Mouse (Mus musculus): ENCODE data around the gene Trappc10.

The Trappc10 gene

GRCm38 (mm10) chr10:78272932-78273331, 28.5 kb upstream of the Trappc10 start:
- no peaks in the 10 kb centered on the region for H3K27me3 ChIP-seq (ENCODE audit: control insufficient read depth, insufficient read depth, low read length, poor library complexity, severe bottlenecking)
- DNase-seq (ENCODE audit: low read depth, low spot score): no peak
- H3K36me3 ChIP-seq (ENCODE audit: control insufficient read depth, insufficient read depth, low read length, poor library complexity, severe bottlenecking): peaks cover 19% of the 10 kb centered on the region

DNA sequence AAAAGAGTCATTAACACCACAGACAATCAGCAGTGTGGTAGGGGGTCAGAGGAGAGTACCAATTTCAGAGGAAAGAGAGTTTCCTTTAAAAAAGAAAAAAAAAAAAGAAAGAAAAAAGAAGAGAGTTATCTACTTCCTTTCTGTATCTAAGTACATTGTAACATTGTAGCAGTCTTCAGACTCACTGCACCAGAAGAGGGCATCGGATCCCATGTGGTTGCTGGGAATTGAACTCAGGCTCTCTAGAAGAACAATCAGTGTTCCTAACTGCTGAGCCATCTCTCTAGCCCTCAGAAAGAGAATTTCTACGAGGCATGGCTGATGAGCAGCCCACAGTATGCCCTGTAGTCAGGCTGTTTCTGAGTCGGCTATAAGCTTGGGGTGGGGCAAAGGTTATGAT, 21.4 kb upstream of the Trappc10 start:
- no peaks in the 10 kb centered on the region for H3K27me3 ChIP-seq (ENCODE audit: control insufficient read depth, insufficient read depth, low read length, poor library complexity, severe bottlenecking)
- DNase-seq (ENCODE audit: low read depth, low spot score): no peak
- no peaks in the 10 kb centered on the region for H3K36me3 ChIP-seq (ENCODE audit: control insufficient read depth, insufficient read depth, low read length, poor library complexity, severe bottlenecking)

GRCm38 (mm10) chr10:78264735-78265134, 20.3 kb upstream of the Trappc10 start:
- H3K27me3 ChIP-seq (ENCODE audit: control insufficient read depth, insufficient read depth, low read length, poor library complexity, severe bottlenecking): no peaks in the 10 kb centered on the region
- peak; percentile 66 for DNase-seq (ENCODE audit: low read depth, low spot score)
- H3K36me3 ChIP-seq (ENCODE audit: control insufficient read depth, insufficient read depth, low read length, poor library complexity, severe bottlenecking): no peaks in the 10 kb centered on the region

DNA sequence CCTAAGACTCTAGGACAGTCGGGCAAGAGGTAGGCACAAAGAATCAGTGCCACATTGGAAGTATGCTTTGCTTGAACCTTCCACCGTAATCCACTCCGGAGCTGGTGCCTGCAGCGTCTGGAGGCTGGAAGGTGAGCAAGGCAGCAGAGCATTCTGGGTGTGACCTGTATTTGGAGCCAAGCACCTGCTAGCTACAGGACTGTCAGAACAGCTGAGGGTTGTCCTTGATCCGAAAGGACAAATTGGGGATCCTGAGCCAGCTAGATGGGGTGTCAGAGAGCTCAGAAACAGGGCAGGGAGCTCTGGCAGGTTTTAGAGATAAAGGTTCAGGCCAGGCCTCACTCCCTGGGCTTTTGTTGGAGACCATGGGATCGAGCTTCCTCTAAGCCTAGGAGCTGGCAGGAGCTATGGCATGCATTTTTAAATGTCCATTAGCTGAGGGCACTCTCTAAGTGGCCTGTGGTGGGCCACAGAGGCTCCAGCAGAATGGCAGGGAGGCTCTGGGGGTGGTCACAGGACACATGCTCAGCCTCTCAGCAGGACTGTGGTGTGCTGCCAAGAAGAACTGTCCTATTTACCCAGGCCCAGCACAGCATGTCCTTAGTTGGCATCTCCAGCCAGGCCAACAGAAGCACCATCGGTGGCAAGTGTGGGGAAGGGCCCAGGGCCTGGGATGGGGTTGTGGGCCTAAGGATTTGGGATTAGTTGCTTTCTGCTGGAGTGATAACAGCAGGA, 16.6 kb upstream of the Trappc10 start:
- Histone ChIP-seq H3K27me3 (ENCODE audit: control insufficient read depth, insufficient read depth, low read length, poor library complexity, severe bottlenecking) (no peaks in the 10 kb centered on the region), H3K36me3 (ENCODE audit: control insufficient read depth, insufficient read depth, low read length, poor library complexity, severe bottlenecking) (no peaks in the 10 kb centered on the region)
- DNase-seq (ENCODE audit: low read depth, low spot score): no peak

DNA sequence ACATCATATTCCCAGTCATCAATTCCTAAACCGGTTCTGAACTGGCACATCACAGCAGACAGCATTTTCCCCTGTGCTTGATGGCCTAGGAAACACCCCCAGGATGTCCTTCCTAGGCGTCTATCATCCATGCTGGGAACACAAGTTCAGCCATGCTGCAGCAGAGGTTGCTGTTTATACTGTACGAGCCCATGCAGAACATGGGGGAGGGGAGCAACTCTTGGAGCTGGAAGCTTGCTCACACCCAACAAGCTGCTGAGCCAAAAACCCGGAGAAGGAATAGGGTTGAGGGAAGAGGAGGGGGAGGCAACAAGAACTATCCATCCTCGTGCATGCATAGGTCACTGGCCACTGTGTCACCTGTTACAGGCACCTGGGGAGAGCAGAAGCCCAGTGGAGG, 15.9 kb upstream of the Trappc10 start:
- H3K36me3 ChIP-seq (ENCODE audit: control insufficient read depth, insufficient read depth, low read length, poor library complexity, severe bottlenecking): no peaks in the 10 kb centered on the region
- H3K27me3 ChIP-seq (ENCODE audit: control insufficient read depth, insufficient read depth, low read length, poor library complexity, severe bottlenecking): no peaks in the 10 kb centered on the region
- DNase-seq (ENCODE audit: low read depth, low spot score): no peak

DNA sequence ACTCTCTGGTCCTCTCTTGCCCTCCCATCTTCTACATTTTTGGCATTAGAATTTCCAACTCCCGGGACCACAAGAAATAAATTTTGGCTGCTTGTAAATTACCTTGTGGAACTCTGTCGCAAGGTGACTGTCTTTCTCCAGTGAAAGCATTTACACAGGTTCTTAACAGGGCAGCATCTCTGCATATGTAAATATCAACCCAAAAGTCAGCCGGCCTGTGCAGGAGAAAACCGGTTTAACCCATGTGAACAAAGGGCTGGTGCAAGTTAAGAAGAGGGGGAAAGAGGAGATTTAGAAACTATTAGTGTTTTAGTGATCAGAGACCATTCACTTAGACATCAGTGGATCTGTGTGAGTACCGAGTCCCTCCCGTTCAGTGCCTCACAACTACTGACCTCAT, 15.3 kb upstream of the Trappc10 start:
- DNase-seq (ENCODE audit: low read depth, low spot score): no peak
- Histone ChIP-seq H3K36me3 (ENCODE audit: control insufficient read depth, insufficient read depth, low read length, poor library complexity, severe bottlenecking) (no peaks in the 10 kb centered on the region), H3K27me3 (ENCODE audit: control insufficient read depth, insufficient read depth, low read length, poor library complexity, severe bottlenecking) (no peaks in the 10 kb centered on the region)

DNA sequence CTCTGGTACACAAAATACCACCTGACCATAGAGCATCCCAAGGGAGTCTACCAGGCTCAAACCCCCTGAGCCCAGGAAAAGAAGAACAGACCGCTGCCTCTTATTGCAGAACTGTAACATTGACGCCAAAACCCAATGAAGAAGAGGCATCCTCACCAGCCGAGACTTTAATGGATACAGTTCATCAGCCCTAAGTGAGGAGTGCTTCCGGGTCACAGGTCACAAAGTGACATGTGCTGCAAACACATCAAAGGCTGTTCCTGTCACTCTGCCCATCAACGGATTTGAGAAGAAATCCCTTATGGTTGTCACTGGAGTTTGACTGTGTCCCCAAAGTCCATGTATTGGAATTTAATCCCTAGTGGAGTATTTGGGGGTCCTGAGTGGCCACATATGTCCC, 14.8 kb upstream of the Trappc10 start:
- no peak for DNase-seq (ENCODE audit: low read depth, low spot score)
- no peaks in the 10 kb centered on the region for H3K36me3 ChIP-seq (ENCODE audit: control insufficient read depth, insufficient read depth, low read length, poor library complexity, severe bottlenecking)
- H3K27me3 ChIP-seq (ENCODE audit: control insufficient read depth, insufficient read depth, low read length, poor library complexity, severe bottlenecking): no peaks in the 10 kb centered on the region

DNA sequence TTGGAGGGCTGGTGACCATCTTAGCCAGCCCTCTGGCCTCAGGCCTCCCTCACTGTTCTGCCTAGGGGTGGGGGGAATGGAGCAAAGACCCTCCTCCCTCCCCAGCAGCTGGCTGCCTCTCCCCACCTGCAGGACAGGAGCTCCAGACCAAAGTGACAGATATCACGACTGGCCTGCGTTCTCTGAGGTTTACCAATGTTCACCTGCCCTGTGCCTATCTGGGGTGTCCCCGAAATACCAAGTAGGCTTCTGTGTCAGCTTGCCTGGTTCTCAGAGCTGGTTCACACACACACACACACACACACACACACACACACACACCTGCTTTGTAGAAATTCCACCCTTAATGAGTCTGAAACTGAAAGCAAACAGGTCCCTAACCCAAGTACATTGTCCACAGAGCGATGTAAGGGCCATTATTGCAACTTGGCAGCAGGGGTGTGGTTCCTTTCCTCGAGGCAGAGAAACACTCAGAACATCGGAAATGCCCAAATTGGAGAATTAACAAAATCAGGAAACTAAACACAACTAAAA, 13.8 kb upstream of the Trappc10 start:
- Histone ChIP-seq H3K36me3 (ENCODE audit: control insufficient read depth, insufficient read depth, low read length, poor library complexity, severe bottlenecking) (no peaks in the 10 kb centered on the region), H3K27me3 (ENCODE audit: control insufficient read depth, insufficient read depth, low read length, poor library complexity, severe bottlenecking) (no peaks in the 10 kb centered on the region)
- DNase-seq (ENCODE audit: low read depth, low spot score): no peak

GRCm38 (mm10) chr10:78255646-78256059, 11.2 kb upstream of the Trappc10 start:
- DNase-seq (ENCODE audit: low read depth, low spot score): no peak
- no peaks in the 10 kb centered on the region for H3K36me3 ChIP-seq (ENCODE audit: control insufficient read depth, insufficient read depth, low read length, poor library complexity, severe bottlenecking)
- H3K27me3 ChIP-seq (ENCODE audit: control insufficient read depth, insufficient read depth, low read length, poor library complexity, severe bottlenecking): no peaks in the 10 kb centered on the region

- no peaks in the 10 kb centered on the region for H3K27me3 ChIP-seq (ENCODE audit: control insufficient read depth, insufficient read depth, low read length, poor library complexity, severe bottlenecking)
- H3K36me3 ChIP-seq (ENCODE audit: control insufficient read depth, insufficient read depth, low read length, poor library complexity, severe bottlenecking): no peaks in the 10 kb centered on the region
- no peak for DNase-seq (ENCODE audit: low read depth, low spot score)
Observed at GRCm38 (mm10) chr10:78247206-78247605, 2.8 kb upstream of the Trappc10 start.

GRCm38 (mm10) chr10:78246725-78247124, 2.3 kb upstream of the Trappc10 start:
- H3K27me3 ChIP-seq (ENCODE audit: control insufficient read depth, insufficient read depth, low read length, poor library complexity, severe bottlenecking): no peaks in the 10 kb centered on the region
- H3K36me3 ChIP-seq (ENCODE audit: control insufficient read depth, insufficient read depth, low read length, poor library complexity, severe bottlenecking): no peaks in the 10 kb centered on the region
- no peak for DNase-seq (ENCODE audit: low read depth, low spot score)

GRCm38 (mm10) chr10:78245225-78245547, 745 bp upstream of the Trappc10 start:
- Histone ChIP-seq H3K36me3 (ENCODE audit: control insufficient read depth, insufficient read depth, low read length, poor library complexity, severe bottlenecking) (no peaks in the 10 kb centered on the region), H3K27me3 (ENCODE audit: control insufficient read depth, insufficient read depth, low read length, poor library complexity, severe bottlenecking) (no peaks in the 10 kb centered on the region)
- DNase-seq (ENCODE audit: low read depth, low spot score): no peak

DNA sequence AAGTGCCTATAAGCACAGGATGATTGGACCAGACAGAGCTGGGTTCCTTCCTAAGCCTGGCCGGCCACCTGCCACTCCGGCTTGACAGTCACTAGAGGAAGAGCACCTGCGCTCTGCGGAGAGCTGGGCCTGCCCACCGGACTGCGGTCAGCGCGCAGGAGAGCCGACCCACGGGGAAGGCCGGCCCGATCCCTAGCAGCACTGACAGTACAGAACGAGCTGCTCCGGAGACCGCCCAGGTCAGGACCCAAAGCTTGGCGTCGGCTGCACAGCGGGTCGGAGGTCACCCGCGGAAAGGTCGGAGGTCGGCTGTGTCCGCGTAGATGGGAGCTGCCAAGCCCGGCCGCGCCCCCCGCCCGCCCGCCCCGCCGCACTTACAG, 393 bp downstream of the Trappc10 start:
- Histone ChIP-seq H3K36me3 (ENCODE audit: control insufficient read depth, insufficient read depth, low read length, poor library complexity, severe bottlenecking) (no peaks in the 10 kb centered on the region), H3K27me3 (ENCODE audit: control insufficient read depth, insufficient read depth, low read length, poor library complexity, severe bottlenecking) (no peaks in the 10 kb centered on the region)
- peak; percentile 44 for DNase-seq (ENCODE audit: low read depth, low spot score)

DNA sequence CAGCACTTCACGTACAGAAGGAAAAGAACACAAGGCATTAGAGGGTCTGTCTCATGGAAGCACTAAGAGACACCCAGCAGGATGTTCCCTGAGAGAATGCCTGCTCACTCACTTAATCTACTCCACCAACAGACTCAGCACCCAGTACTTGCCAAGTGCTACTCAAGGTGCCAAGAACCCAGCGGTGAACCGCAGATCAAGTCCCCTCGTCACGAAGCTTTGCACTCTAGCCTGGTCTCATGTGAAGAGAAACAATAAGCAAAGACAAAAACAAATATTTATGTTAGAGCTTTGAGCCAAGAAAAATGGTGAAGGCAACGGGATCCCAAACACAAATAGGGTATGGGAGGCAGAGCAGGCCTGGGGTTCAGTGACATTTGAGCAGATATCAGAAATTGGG, 5.5 kb downstream of the Trappc10 start:
- no peaks in the 10 kb centered on the region for H3K36me3 ChIP-seq (ENCODE audit: control insufficient read depth, insufficient read depth, low read length, poor library complexity, severe bottlenecking)
- no peak for DNase-seq (ENCODE audit: low read depth, low spot score)

DNA sequence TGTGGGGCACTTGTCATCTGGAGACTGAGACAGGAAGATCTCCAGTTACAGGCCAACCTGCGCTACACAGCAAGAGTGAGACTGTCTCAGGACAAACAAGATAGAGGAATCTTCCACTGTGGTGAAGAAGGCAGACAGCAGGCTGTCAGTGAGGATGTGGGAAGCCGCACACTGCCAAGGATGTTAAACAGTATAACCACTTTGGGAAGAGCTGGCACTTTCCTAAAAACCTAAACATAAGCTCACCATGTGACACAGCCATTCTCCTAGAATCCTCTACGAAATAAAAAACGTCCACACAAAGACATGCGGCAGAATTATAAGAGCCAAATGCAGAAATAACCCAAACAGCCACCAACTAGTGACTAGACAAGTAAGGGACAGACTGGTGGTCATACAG, 6.1 kb downstream of the Trappc10 start:
- Histone ChIP-seq H3K36me3 (ENCODE audit: control insufficient read depth, insufficient read depth, low read length, poor library complexity, severe bottlenecking) (no peaks in the 10 kb centered on the region), H3K27me3 (ENCODE audit: control insufficient read depth, insufficient read depth, low read length, poor library complexity, severe bottlenecking) (no peaks in the 10 kb centered on the region)
- no peak for DNase-seq (ENCODE audit: low read depth, low spot score)

More for the DNA sequence above, 5.5 kb downstream of the Trappc10 start:
- no peaks in the 10 kb centered on the region for H3K27me3 ChIP-seq (ENCODE audit: control insufficient read depth, insufficient read depth, low read length, poor library complexity, severe bottlenecking)

- H3K27me3 ChIP-seq (ENCODE audit: control insufficient read depth, insufficient read depth, low read length, poor library complexity, severe bottlenecking): no peaks in the 10 kb centered on the region
- no peak for DNase-seq (ENCODE audit: low read depth, low spot score)
Observed at GRCm38 (mm10) chr10:78237809-78238208, 6.6 kb downstream of the Trappc10 start.

More at GRCm38 (mm10) chr10:78237809-78238208, 6.6 kb downstream of the Trappc10 start:
- H3K36me3 ChIP-seq (ENCODE audit: control insufficient read depth, insufficient read depth, low read length, poor library complexity, severe bottlenecking): no peaks in the 10 kb centered on the region

Measured in splenic B cell, adult 2 months (primary cell).